Mouse (Mus musculus) A20 (cell line): ENCODE data around the gene Cd3d.
"Not testable (repeated sequence)": the region's sequence is repeated elsewhere in the genome, so short reads cannot be mapped to it uniquely, and the experiment has no call there.

Experiments used
- DNase-seq: peaks from one replicate; pipeline ENCODE4 v3.0.0-alpha.2; 2011; ENCODE audit warnings: low read depth, low spot score

Cd3d gene

DNA sequence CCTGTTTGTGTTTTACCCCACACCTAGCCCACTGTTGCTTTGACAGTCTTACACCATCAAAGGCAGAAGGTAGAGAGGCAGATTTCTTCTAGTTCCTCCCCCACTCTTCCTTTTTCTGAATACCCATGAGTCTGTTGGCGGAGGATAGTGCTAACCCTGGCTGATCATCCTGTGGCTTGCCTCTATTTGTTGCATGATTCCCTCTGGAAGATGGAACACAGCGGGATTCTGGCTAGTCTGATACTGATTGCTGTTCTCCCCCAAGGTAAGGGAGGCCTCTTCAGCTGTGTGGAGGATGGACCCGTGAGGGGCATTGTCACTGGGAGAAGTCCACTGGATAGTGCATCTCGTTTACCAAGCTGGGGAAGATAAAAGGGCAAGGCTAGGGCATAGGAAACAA, at the start of gene Cd3d:
Cd3d (plus strand) TSS at position 111 of the 400 bp plus-strand sequence.
- DNase-seq = no peak

DNA sequence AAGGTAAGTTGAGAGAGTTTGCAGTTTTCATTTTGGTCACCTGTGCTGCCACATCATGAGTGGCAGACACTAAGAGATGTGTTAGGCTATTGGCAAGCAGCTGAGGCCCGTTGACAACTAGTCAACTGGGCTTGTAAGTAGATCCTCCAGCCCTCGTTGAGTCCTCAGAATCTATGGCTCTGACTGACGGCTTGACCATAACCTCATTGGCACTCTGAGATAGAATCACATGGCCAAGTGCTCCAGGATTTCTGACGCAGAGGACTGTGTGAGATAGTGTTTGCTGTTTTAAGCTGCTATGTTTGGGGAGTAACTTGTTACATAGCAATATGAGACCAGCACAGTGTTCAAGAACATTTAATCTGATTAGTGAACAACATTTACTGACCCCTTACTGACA, 39.8 kb upstream of the Cd3d start:
- no peak for DNase-seq

DNA sequence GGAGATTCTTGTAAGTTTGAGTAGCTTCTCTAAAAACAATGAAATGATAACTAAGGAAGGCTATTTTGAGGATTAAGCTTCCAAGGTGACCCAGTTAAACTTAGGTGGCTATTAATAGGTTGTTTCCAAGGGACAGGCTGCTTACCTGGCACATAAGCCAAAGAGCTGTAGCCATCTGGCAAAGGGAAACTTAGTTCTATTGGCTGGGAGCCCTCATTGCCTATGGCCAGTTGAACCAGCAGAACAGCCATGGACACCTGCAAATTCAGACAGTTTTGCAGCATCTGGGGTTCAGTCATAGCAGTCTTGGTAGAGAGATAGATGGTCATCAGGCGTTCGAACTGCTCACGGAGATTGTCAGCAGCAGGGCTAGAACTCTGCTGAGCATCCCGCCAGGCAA, 39.2 kb upstream of the Cd3d start:
- no peak for DNase-seq

DNA sequence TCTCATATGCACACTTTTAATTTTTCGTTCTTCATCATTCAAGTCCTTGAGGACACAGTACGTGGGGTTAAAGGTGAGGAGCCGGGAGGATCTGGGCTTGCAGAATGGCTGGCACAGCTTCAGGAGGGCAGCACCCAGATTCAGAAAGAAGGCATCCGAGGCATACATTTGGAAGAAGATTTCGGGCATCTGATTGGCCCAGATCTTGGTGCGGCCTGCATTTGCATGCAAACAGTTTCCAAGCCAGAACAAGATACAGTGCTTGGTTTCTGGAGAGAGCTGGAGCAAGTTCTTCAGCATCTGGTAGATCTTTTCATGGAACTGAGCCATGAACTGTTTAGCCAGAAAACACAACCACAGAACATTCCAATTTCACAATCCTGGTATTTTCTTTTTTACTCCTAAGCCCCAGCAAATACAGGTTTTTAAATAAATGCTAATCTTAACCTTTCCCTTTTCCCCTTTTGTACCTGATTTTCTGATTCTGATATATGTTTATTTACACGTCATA, 35.3 kb upstream of the Cd3d start:
- no peak for DNase-seq

DNA sequence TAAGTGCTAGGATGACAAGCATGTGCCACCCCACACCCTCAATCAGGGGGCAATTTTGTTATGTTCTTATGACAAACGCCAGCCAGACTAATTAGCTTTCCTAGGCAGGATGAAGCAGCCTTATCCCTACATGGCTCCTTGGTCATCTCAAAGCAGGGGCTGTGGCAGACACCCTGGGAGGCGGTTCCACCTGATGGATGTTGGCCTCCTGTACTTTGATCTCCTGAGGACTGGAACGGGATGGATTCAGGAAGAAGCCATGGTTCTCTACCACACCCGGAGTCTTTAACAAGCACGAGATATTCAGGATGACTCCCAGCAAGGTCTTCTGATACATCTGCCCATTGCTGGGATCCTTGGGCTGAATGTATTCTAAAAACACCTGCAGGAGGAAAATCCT, 33.8 kb upstream of the Cd3d start:
- DNase-seq = no peak

- no peak for DNase-seq
Measured at GRCm38 (mm10) chr9:44954432-44954831, 27.2 kb upstream of the Cd3d start.

DNA sequence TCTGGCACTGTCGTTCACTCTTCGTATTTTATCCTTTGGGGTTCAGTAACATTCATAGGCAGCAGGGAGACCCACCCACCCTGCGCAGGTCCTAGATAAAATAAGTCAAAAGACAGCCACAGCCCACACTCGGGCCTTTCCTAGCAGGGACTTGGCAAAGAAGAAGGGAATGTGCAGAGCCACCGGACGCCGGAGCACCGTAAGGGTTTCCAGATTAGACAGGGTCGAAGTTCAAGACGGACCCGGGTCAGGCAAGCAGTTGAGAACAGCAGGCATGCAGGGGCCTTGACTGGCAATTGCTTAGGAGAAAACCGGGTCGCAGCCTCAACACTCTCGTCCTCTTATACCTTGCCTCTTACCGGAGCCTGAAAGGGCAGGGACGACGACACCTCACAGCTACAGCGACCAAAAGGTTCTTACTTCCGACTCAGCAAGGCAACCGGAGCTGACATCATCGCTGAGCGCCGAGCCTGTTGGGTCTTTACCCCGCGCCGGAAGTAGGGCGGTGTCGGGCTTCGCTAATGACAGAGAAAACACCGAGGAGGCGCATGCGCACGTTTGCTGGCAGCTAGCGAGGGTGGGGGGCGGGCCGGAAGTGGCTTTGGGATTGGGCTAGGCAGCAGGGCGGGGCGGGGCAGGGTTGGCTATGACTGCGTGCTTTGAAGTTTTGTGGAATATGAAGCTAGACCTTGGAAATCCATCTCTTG, 16.3 kb upstream of the Cd3d start, which contains the start of gene Ube4a:
Ube4a (minus strand) TSS at position 475 of the 707 bp plus-strand sequence.
- peak; percentile 99 for DNase-seq

DNA sequence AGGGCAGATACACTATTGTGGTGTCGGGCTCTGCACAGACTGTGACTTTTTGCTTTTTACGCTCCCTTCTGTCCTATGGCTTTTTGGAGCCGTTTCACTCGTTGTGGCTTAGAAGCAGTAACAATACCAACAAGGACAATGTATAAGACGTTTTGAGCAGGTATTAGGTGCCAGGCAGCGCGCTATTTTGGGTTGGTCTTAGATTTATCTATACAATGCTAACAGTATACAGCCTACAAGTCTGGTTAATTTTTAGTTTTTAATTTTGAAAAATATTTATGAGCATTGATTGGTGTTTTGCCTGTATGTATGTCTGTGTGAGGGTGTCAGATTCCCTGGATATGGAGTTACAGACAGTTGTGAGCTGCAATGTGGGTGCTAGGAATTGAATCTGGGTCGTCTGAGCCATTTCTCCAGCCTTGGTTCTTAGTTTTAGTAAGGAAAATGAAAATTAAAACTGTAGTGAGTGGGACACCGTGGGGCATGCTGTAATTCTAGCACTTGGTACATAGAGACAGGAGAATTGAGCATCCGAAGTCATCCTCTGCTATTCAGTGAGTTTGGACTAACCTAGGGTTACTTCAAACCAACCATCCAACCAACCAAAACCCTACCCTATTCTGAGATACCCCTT, 15.6 kb upstream of the Cd3d start:
- no peak for DNase-seq

- DNase-seq = peak; percentile 85
Measured at GRCm38 (mm10) chr9:44966815-44967242, 14.8 kb upstream of the Cd3d start.

- not testable (repeated sequence) for DNase-seq
Measured at GRCm38 (mm10) chr9:44967763-44968162, 13.8 kb upstream of the Cd3d start.

DNA sequence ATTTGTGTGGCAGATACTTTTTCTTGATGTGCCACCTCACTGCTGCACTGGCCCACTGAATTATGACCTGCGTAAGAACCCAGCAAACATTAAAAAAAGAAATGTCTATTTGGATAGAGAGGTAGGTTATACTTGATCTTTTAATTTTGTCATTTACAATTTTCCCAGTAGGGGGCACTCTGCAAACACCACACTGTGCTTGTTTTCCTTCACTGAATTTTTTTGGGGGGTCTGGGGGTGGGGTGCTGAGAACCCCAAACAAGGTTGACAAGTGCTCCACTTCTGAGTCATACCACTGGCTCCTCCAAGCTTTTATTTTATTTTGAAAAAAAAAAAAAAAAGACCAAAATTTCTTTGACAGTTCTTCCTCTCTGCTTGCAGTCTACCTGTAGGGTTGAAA, 12.1 kb upstream of the Cd3d start:
- peak; percentile 26 for DNase-seq

DNA sequence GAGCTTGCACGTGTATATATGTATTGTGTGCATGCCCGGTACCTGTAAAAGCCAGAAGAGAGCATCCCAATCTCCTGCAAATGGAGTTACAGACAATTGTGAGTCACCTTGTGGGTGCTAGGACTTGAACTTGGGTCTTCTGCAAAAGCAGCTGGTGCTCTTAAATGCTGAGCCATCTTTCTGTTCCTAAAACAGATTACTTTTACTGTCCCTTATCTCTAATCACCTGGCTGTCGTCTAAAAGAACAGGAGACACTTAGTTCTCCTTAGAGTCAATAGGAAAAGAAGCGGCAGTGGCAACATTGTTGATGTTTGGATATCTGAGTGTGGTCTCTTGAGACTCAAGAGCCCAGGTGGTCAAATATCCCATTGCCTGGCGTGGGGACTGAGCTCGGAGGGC, 3.8 kb upstream of the Cd3d start:
- DNase-seq = no peak

DNA sequence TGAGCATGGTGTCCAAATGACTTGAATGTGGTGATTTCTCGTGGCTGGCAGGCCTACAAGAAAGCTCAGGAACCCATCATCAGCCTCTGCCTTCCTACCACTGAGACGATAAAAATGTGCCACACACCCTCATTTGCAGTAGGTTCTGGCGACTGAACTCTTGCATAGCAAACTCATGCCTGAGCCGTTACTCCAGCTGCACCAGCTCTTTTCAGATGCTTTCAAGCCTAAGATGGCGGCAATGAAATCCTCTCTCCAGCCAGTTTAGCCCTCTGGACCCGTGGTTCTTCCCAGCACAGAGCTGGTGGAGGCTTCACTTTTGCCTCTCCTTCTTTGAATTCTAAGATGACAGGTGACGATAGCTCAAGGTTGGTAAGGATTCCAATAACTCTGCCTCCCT, 1.8 kb upstream of the Cd3d start:
- no peak for DNase-seq

DNA sequence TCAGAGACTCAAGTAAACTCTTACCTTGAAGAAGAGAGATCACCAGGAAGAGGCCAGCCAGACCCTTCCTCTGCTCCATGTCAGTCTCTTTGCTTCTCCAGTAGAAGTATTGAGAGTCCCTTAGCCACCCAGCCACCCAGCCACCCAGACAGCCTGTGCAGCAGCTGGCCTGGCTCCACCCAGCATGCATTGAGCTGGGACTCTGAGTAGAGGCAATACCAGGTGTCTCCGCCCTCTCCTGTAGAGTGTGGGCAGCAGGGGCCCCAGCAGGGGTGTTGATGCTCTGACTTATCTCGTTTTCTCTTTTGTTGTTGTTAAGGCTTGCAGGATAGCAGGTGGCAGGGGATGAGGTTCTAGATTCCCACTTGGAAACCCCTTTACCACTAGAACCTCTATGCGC, 1.3 kb upstream of the Cd3d start, which contains the start of gene Cd3g:
Cd3g (minus strand) TSS at position 190 of the 400 bp plus-strand sequence.
- peak; percentile 32 for DNase-seq

GRCm38 (mm10) chr9:44981104-44981503, 482 bp upstream of the Cd3d start:
- no peak for DNase-seq

DNA sequence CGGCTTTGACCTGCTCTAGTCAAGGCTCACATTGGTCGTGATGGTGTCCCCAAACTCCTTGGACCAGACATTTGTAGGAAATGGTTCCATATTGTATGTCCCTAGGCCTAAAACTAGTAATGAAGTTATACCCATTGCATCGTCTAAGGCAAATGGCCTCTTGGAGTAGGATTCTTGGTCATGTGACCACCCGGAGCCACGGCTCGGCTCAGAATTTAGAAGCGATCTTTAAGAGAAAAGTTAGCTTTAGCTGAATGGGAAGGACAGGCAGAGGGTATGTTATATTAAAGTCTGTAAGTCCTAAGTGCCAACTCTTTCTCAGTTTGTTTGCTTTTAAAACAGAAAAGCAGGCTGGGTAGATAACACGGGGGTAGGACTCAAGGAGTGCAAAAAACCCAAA, 495 bp downstream of the Cd3d start:
- no peak for DNase-seq

DNA sequence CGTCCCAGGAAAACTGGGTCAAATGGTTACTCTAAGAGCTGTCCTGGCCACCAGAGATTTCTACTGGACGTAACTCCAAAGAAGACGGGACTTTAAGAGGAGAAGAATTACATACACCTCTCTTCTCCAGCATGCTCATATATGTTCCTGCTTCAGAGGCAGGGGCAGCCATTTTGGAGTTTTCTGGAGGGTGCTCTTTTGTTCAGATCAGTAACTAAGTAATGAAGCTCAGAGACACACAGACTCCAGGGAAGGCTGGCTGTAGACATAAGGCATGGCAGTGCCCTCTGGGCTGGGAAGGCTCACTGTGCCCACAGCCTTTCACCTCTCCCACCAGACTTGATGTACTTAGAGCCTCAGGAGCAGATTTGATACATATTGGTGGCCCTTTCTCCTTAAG, 945 bp downstream of the Cd3d start:
- no peak for DNase-seq

- no peak for DNase-seq
Measured at GRCm38 (mm10) chr9:44983001-44983400, 1.4 kb downstream of the Cd3d start.

GRCm38 (mm10) chr9:44985721-44986161, 4.2 kb downstream of the Cd3d start:
- DNase-seq = no peak

DNA sequence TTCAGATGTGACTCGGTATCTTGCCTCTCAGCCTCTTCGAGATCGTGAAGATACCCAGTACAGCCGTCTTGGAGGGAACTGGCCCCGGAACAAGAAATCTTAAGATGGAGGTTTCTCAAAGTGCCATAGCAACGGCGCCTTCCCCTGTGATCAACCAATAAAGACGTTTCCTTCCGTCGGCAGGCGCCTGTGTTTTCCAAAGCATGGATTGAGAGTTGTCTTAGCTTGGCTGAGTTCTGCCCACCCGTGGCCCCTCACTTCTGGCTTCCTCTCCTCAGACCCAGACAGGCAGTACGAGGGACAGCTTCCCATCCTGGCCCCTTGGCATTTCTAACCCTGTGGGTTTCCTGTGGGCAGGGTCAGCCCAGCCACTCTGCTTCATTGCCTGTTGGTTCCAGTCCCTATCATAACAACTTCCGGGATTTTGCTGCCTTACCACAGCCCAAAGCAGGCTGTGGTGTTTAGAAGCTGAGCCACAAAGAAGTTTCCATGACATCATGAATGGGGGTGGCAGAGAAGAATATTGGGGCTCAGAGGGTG, 4.7 kb downstream of the Cd3d start:
- peak; percentile 48 for DNase-seq

DNA sequence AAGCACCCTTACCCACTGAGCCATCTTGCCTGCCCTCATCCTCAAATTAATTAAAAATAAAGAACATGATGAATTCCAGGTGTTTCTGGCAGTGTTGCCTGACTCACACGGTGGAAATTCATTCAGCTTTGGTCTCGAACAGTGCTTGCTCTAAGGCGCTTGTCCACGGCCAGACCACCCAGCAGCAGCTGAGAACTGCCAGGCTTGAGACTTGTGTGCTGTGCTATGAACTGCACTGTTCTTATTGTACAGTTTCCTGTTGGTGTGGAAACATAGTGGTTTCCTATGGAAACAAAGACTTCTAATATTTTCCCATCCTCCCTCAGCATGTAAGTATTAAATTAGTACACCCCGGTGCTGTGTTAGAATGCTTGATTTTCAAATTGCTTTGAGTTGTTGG, 5.4 kb downstream of the Cd3d start:
- no peak for DNase-seq

- DNase-seq = no peak
Measured at GRCm38 (mm10) chr9:44991821-44992220, 10.2 kb downstream of the Cd3d start.

- no peak for DNase-seq
Measured at GRCm38 (mm10) chr9:44992271-44992670, 10.7 kb downstream of the Cd3d start.
